Mouse (Mus musculus) induced T-regulatory cell, adult 2 months (primary cell): ENCODE data around the gene Fam186b.

ENCODE experiments used
- DNase-seq: peaks from one replicate; pipeline ENCODE4 v3.0.0-alpha.2; 2012; ENCODE audit warnings: low read depth

The Fam186b gene

DNA sequence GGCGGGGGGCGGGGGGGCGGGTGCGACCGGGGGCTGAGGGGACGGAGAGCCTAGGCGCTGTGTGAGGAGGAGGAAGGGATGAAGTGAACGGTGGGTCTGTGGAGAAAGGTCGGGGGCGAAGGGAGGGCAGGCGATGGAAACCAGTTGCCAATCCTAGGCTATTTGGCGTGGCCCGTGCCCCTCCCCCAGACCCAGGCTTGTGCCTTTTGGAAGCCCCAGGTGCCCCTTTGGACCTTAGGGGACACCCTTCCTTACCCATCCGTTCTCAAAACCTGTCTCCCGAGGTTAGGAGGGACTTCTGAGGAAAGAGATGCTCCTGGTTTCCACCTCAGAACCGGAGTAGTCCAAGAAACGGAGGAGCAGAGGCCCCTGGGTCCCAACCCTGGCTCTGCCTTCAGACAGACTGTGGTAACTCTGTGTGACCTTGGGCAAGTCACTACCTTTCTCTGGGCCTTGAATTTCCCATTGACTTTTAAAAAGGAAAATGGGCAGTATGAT is at the start of gene Fam186b:
Gene Fam186b, minus strand, starts transcription at position 405 of the 498 bp plus-strand sequence.
- DNase-seq = no peak

DNA sequence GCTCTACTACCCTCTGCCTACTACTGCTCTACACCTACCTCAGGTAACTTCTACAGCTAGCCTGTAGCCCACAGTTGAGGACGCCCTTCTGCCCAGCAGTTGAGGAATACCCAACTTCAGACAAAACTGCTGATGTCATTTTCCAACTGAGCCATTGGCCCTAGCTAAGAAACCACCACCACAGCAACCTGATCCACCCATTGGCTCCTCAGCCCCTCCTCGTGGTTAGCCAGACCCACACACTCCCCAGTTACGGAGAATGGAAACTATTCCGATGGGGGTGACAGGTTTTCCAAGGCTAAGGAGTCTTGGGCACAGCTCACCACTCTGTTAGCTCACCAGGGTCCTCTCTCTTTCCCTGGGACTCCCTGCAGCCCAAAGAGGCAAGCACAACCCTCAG is 49.3 kb upstream of the Fam186b start:
- no peak for DNase-seq

GRCm38 (mm10) chr15:99344148-99344870 is 48.6 kb upstream of the Fam186b start:
- DNase-seq = no peak

- DNase-seq = no peak
Observed at GRCm38 (mm10) chr15:99343414-99344147, 47.9 kb upstream of the Fam186b start.

DNA sequence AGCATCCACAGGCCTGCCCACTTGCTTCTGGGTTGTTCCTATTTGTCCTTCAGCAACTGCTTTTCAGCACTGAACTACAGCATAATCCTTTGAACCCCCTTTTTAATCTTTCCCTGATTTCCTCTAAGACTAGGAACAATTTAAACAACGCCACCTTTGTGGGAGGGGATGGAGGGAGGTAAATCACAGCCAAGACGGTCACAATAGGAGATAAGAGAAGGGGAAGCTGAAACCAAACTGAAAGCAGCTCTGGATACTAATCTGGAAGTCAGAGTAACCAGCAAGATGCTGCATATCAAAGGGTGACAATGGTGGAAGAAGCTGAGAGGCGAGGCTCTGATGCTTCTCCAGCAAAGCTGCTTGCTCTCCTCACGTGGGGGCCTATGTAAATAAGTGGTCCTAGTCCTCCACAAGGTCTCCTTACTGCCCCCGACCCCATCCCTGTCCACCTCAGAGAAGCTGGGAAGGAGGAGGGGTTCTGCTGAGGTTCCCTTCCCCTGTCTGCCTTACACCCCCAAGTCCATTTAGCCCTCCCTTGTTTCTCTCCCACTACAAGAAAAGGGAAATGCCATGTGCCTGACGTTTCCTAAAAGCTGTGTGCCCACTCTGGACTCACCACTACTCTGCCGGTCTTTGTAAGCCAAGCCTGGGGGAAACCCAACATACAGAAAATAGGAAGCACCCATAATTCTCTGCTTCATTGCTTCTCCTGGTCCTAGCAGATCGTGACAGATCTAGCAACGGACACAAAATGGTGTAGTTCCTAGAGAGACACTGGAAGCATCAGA is 46.7 kb upstream of the Fam186b start:
- no peak for DNase-seq

GRCm38 (mm10) chr15:99341102-99341501 is 45.4 kb upstream of the Fam186b start:
- DNase-seq = peak; percentile 76

DNA sequence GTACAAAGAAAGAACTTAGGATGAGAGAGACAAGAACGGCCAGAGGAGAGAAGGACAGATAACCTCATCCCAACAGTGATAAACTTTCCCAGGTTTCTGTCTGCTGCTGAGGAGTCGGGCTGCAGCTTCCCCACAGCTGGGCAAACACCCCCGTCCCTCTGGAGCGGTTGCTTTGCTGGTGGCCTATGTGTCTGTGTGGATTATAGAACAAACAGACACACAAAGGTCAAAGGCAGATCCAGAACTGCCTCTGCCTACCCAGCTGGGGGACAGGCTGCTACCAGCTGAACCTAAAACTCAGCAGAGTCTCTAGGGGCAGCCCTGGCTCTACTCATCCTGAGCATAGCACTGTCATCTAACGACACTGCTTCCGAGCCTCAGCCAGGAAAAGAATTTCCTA is 44.0 kb upstream of the Fam186b start:
- no peak for DNase-seq

DNA sequence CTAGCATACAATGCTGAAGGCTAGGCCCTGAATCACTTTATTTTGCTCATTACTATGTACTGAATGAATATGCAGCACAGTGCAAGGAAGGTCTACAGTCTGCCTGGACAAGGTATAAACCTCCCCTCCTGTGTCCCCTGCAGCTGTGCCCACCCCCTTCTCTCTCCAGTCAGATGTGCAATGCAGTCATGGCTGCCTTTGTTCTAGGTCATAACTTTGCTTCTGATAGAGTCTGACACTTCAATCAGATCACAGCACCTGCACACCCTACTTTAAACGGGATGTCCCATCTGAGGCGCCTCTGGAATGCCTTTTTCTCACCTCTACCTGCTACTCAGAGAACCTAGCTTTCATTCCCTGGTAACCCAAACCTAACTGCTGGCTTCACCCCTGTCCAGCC is 43.2 kb upstream of the Fam186b start:
- DNase-seq = no peak

DNA sequence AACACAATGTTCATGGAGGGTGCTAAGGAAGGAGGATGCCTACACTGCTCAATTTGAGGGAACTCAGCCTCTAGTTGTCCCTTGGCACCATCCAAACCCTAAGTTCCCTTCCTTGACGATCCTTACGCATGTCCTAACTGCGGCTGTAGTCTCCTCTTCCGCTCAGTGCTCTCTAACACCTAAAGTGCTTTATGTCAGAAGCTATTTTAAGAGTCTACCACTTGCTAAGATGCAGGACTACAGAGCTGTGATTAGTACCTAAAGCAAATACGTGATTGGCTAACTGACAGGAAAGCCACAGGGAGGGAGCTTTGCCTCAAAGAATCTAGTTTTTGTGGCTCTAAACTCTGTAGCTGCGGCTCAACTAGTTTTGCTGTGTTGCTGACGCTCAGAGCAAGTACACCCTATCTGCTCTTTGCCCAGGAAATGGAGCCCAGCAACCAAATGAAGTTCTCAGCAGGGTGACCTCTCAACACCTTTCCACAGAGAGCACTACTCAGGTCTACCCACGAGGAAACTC is 40.2 kb upstream of the Fam186b start:
- DNase-seq = peak; percentile 60

DNA sequence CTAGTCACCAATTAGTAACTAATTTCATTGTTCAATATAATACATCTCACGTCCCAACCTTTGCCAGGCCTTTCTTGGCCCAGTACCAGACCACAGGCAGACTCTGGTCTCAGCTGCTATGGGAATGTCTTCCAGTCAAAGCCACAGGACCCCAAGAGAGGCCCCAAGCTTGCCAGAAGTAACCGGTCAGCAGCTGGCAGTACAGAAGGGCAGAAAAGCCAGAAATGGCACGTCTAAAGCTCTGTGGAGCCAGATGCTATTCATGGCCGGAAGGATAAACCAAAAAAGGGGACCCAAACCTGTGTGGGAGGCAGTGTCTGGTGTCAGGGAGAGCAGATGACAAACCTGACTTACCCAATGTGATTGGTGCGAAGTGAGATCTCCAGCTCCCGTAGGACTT is 38.8 kb upstream of the Fam186b start:
- DNase-seq = no peak

- no peak for DNase-seq
Observed at GRCm38 (mm10) chr15:99333676-99334065, 38.0 kb upstream of the Fam186b start.

DNA sequence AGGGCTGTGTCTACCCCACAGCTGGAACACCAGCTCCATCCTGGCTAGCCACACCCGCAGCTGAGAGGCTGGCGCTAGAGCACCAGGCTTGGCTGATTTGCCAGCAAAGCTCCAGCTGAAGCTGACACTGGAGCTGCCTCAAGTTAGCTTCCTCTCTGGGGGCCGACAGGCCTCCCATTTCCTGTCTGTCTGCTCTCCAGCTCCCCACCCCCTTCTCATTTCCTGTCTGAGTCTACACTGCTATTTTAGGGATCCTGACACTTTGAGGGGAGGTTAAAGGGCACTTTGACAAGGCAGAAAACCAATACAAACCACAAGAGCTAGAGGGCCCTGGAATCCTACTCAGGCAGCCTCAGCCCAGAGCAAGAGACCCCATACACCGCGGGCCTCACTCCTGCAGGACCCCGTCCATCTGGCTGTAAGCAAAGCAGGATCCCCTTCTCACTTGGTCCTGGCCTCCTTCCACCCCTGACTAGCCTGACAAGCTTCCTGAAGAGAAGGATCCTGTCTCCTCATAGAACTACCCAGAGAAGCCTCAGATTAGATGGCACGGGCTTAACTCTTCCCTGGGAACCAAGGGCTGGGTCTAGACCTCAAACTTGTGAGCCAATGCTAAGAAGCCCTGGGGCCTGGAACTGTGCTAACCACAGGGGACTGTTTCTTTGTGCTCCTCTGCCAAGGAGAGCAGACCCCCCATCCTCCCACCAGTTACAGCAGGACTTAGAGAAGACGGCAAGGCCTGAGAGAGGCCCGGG is 37.4 kb upstream of the Fam186b start:
- DNase-seq = peak; percentile 88

DNA sequence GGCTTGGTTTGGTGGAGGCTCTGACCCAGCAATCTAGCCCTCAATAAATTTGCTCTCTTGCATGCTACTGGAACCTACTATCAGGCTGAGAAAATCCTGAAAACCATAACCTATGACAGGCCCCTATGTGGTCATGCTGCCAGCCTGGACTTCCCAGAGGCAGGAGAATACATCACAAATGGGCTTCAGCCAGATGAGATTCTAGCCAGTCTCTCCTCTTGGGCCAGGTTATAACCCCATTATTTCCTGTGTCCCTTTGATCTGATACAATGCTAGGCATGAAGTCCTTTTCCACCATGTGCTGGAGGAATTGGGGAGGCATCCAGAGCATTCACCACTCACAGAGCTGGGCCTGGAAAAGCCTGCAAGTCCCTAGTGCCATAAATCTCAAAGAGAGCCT is 36.4 kb upstream of the Fam186b start:
- DNase-seq = no peak

- no peak for DNase-seq
Observed at GRCm38 (mm10) chr15:99331341-99331740, 35.7 kb upstream of the Fam186b start.

DNA sequence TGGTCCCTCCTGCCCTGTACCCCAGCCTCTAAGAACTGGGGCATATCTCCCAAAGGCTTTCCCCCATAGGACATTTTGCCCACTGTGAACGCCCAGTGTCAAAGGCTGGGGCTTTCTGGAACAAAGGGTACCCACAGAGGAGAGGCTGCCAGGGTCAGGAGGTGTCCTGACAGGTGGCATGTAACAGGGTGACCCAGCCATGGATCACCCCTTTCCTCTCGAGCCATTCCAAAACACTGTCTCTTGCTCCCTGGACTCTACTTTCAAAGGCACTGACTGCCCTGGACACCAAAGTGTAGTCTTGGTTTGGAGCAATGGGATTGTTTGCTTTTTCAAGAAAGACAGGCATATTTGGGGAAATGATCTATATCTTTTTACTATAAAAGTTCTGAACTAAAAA is 34.6 kb upstream of the Fam186b start:
- no peak for DNase-seq

DNA sequence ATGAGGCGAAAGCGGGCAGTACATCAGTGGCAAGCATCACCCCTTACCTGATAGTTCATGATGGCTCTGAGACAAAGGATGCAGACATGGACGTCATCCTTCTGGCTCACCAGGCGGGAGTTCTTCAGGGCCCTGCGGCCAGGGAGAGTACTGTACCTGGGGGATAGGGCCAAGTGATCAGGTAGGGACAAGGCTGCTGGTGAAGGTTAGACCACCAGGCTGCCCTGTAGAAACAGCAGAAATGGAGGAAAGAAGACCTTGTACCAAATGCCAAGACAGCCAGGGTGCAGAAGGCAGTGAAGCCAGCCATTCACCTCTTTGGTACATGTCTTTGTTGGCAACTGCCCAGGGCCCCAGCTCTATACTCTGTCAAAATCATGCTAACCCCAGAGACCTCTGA is 32.3 kb upstream of the Fam186b start:
- DNase-seq = no peak

DNA sequence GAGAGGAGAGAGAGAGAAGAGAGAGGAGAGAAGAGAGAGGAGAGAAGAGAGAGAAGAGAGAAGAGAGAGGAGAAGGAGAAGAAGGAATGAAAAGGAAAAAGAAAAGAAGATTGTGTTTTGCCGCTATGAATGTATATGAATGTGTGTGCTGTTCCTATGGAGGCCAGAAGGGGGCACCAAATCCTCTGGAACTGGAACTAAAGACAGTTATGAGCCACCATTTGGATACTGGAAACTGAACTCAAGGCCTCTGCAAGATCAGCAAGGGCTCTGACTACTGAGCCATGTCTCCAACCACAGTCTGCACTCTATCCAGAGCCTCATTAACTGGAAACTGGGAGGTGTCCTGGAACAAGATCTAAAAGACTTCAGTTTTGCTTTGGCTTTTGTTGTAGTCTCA is 31.3 kb upstream of the Fam186b start:
- DNase-seq = peak; percentile 85

DNA sequence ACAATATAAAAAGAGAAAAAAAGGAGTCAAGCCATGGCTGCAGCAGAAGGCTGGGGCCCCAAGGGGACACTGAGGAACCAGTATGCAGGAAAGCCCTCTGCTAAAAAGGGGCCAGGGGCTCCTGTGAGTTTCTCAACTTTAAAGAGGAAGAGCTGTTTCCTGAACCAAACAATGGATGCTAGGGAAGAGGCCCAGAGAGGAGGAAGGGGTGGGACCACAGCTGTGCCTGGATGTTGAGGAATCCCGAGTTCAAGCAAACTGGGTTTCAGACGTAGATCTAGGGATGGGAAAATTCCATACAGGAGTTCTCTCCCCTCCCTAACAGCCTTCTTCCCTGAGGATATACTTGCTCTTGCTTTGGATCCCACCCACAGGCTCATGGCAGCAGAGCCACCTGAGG is 30.7 kb upstream of the Fam186b start:
- DNase-seq = no peak

- DNase-seq = no peak
Observed at GRCm38 (mm10) chr15:99325598-99325997, 29.9 kb upstream of the Fam186b start.

DNA sequence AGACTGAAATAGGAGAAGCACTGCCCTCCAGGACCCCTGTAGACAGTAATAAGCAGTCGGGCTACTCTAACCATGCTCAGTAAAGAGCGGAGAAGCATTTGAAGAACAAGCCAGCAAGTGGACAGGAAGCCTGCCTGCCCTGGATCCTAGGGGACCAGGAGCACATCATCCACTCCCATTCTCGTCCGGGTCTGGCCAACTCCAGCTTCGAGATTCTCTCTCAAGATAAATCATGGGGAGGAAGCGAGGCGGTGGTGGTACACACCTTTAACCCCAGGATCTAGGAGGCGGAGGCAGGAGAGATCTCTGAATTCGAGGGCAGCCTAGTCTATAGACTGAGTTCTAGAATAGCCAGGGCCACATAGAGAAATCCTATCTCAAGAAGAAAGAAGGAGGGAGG is 28.5 kb upstream of the Fam186b start:
- DNase-seq = no peak

DNA sequence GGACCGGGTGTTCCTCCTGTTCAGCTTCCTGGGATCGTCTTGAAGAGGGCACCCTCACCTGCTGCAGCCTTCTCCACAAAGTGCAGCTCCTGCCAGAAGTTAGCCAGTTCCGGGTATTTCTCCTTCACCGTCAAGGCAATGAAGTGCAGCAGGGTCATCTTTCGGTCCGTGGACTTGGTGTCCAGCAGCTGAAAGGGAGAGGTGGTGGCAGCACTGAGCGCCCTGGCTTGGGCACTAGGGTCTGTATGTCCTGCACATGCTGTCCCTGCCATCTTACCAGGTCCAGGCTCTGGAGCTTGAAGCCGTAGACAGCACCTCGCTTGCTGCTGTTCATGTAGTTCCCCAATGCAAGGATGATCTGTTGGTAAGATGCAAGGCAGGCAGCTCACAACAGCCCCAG is 25.3 kb upstream of the Fam186b start:
- DNase-seq = no peak

GRCm38 (mm10) chr15:99320168-99320674 is 24.5 kb upstream of the Fam186b start:
- no peak for DNase-seq
